Mouse (Mus musculus) hindbrain, postnatal 0 days (tissue): ENCODE results near the gene Csad. TPM values are rescaled to one million over a fixed set of nuclear protein-coding genes. Genes with fewer than 3 reads are reported as not detected.

Experiments
- ATAC-seq: fragments of 200-750 bp; cut with Nextera tagmentation; 2 replicates; pipeline ENCODE4 v1.8.0; 2017; ENCODE audit warnings: mild to moderate bottlenecking, moderate TSS enrichment, moderate library complexity
- DNase-seq: peaks from one replicate; pipeline ENCODE4 v3.0.0-alpha.2; 2015; ENCODE audit warnings: low spot score
- H3K27ac ChIP-seq: fragments of 300-500 bp; sonication (generic); 2 replicates; pipeline ENCODE4 v1.5.1; 2014; ENCODE audit warnings: mild to moderate bottlenecking
- H3K27me3 ChIP-seq: fragments of 300-500 bp; sonication (generic); 2 replicates; pipeline ENCODE4 v1.6.1; 2014; ENCODE audit warnings: low read length, mixed read lengths; ENCODE audit not compliant: insufficient read depth
- H3K36me3 ChIP-seq: fragments of 300-500 bp; sonication (generic); 2 replicates; pipeline ENCODE4 v1.6.1; 2014; ENCODE audit warnings: low read length, mixed read lengths; ENCODE audit not compliant: insufficient read depth
- H3K4me1 ChIP-seq: fragments of 300-500 bp; sonication (generic); 2 replicates; pipeline ENCODE4 v1.6.1; 2014; ENCODE audit warnings: antibody characterized with exemption, low read length, mixed read lengths; ENCODE audit not compliant: insufficient read depth
- H3K4me2 ChIP-seq: fragments of 300-500 bp; sonication (generic); 2 replicates; pipeline ENCODE4 v1.6.1; 2014; ENCODE audit warnings: low read depth, mild to moderate bottlenecking, low read length, moderate library complexity, mixed read lengths
- H3K4me3 ChIP-seq: fragments of 300-500 bp; sonication (generic); 2 replicates; pipeline ENCODE4 v1.5.1; 2014; ENCODE audit warnings: low read length
- H3K9ac ChIP-seq: fragments of 300-500 bp; sonication (generic); replicated peaks from 2 replicates; pipeline ENCODE4 v1.6.1; 2014; ENCODE audit warnings: mild to moderate bottlenecking, low read length, moderate library complexity, mixed read lengths
- H3K9me3 ChIP-seq: fragments of 300-500 bp; sonication (generic); 2 replicates; pipeline ENCODE4 v1.6.1; 2016; ENCODE audit warnings: low read length, mixed read lengths
- CTCF ChIP-seq: IDR thresholded peaks from 2 replicates; pipeline ENCODE4 v1.5.1; 2016; ENCODE audit warnings: antibody characterized with exemption, control low read depth, low read depth
- WGBS: fragments of 180-500 bp; shearing (Covaris S2); extraction: QIAGEN DNeasy Blood & Tissue Kit; methylation state at CpG from one replicate; pipeline ENCODE4 v1.1.7; 2014; 5-methylcytosine and 5-hydroxymethylcytosine counted together
- polyA plus RNA-seq: library from polyadenylated mRNA; unstranded; fragments of >200 nt; fragmentation: Nextera tagmentation; extraction: Ambion mirVana; gene quantifications from 2 replicates; pipeline ENCODE4 v1.2.1, GENCODE M21; 2015
- total RNA-seq: library from RNA; depleted of rRNA; stranded (reverse); fragments of >200 nt; gene quantifications from 2 replicates; pipeline ENCODE4 v1.2.3, GENCODE M21; 2014; rRNA removed

Csad gene
- total RNA-seq: 56.9 and 67.2 TPM in 2 replicates
- 41.8 and 43.1 TPM in 2 replicates for polyA plus RNA-seq

GRCm38 (mm10) chr15:102204674-102205505 lies at the start of gene Csad:
TSS of gene Csad (minus strand) at chr15:102204724.
- DNase-seq (no peak), ATAC-seq (no peak)
- Histone ChIP-seq H3K9me3 (no peaks in the 10 kb centered on the region), H3K9ac (peak within 1 kb of the TSS; percentile 92), H3K4me3 (peak within 1 kb of the TSS; percentile 91), H3K4me2 (peak within 1 kb of the TSS; percentile 65), H3K36me3 (peaks cover 21% of the 10 kb centered on the region), H3K27ac (peak within 1 kb of the TSS; percentile 100), H3K27me3 (no peaks in the 10 kb centered on the region), H3K4me1 (peaks cover 24% of the 10 kb centered on the region)
- no peak for TF ChIP-seq CTCF
- WGBS: 44% methylated on average over 19 of the region's 19 CpGs

- DNase-seq (no peak), ATAC-seq (no peak)
- Histone ChIP-seq H3K9ac (no peak overlapping the region), H3K9me3 (no peaks in the 10 kb centered on the region), H3K4me3 (no peak overlapping the region), H3K36me3 (no peaks in the 10 kb centered on the region), H3K4me2 (no peak overlapping the region), H3K27ac (no peak overlapping the region), H3K4me1 (no peaks in the 10 kb centered on the region), H3K27me3 (0 out of 2 replicates have a peak, but pooled peaks cover 5% of the 10 kb centered on the region)
- TF ChIP-seq CTCF: no peak
- 68% methylated on average over 5 of the region's 5 CpGs for WGBS
Measured at GRCm38 (mm10) chr15:102250521-102250920, 46.0 kb upstream of the Csad start.

- H3K27ac ChIP-seq: peak overlapping the region; percentile 51; the same call in 1 of the 2 replicates
- DNase-seq: no peak
- 0 out of 2 replicates have a peak, but pooled peaks cover 3% of the 10 kb centered on the region for H3K4me1 ChIP-seq
- H3K27me3 ChIP-seq: 0 out of 2 replicates have a peak, but pooled peaks cover 2% of the 10 kb centered on the region
- H3K9ac ChIP-seq: no peak overlapping the region
- no peak overlapping the region for H3K4me2 ChIP-seq
- H3K9me3 ChIP-seq: no peaks in the 10 kb centered on the region
- no peak for ATAC-seq
- WGBS: 60% methylated on average over 9 of the region's 9 CpGs
- TF ChIP-seq CTCF: no peak
- no peaks in the 10 kb centered on the region for H3K36me3 ChIP-seq
- no peak overlapping the region for H3K4me3 ChIP-seq
Measured at GRCm38 (mm10) chr15:102249967-102250366, 45.4 kb upstream of the Csad start.

GRCm38 (mm10) chr15:102249251-102249691 lies 44.7 kb upstream of the Csad start:
- no peaks in the 10 kb centered on the region for H3K36me3 ChIP-seq
- peak overlapping the region; percentile 23; the same call in 1 of the 2 replicates for H3K4me2 ChIP-seq
- H3K4me3 ChIP-seq: no peak overlapping the region
- no peak overlapping the region for H3K9ac ChIP-seq
- ATAC-seq (no peak), DNase-seq (no peak)
- no peak for TF ChIP-seq CTCF
- H3K27me3 ChIP-seq: no peaks in the 10 kb centered on the region
- no peaks in the 10 kb centered on the region for H3K9me3 ChIP-seq
- peak overlapping the region; percentile 51; the same call in 1 of the 2 replicates for H3K27ac ChIP-seq
- WGBS: 7% methylated on average over 13 of the region's 13 CpGs
- 0 out of 2 replicates have a peak, but pooled peaks cover 6% of the 10 kb centered on the region for H3K4me1 ChIP-seq

- H3K4me3 ChIP-seq: no peak overlapping the region
- no peak overlapping the region for H3K4me2 ChIP-seq
- 10% methylated on average over 3 of the region's 3 CpGs for WGBS
- DNase-seq (no peak), ATAC-seq (no peak)
- H3K27me3 ChIP-seq: no peaks in the 10 kb centered on the region; the same call in 1 of the 2 replicates
- H3K9ac ChIP-seq: no peak overlapping the region
- no peak for TF ChIP-seq CTCF
- 0 out of 2 replicates have a peak, but pooled peaks cover 6% of the 10 kb centered on the region for H3K4me1 ChIP-seq
- no peak overlapping the region for H3K27ac ChIP-seq
- H3K9me3 ChIP-seq: no peaks in the 10 kb centered on the region
- no peaks in the 10 kb centered on the region for H3K36me3 ChIP-seq
Measured at GRCm38 (mm10) chr15:102248812-102249191, 44.3 kb upstream of the Csad start.

- DNase-seq (no peak), ATAC-seq (no peak)
- peak overlapping the region; percentile 86 for H3K4me2 ChIP-seq
- H3K9me3 ChIP-seq: no peaks in the 10 kb centered on the region
- H3K27me3 ChIP-seq: peaks cover under 1% of the 10 kb centered on the region; the same call in 1 of the 2 replicates
- no peaks in the 10 kb centered on the region for H3K36me3 ChIP-seq
- TF ChIP-seq CTCF: no peak
- no peak overlapping the region; the same call in 1 of the 2 replicates for H3K9ac ChIP-seq
- H3K4me1 ChIP-seq: peaks cover 9% of the 10 kb centered on the region; the same call in 1 of the 2 replicates
- H3K27ac ChIP-seq: peak overlapping the region; percentile 77; the same call in 1 of the 2 replicates
- WGBS: 10% methylated on average over 8 of the region's 8 CpGs
- peak overlapping the region; percentile 57 for H3K4me3 ChIP-seq
Measured at GRCm38 (mm10) chr15:102248131-102248811, 43.7 kb upstream of the Csad start.
